Mouse (Mus musculus) kidney, adult 2 months (tissue): ENCODE results near the gene Wwox. TPM values are rescaled to one million over a fixed set of nuclear protein-coding genes. Genes with fewer than 3 reads are reported as not detected.

Source experiments
- DNase-seq: peaks from one replicate; pipeline ENCODE4 v3.0.0; 2021
- H3K27ac ChIP-seq: fragments of 200-500 bp; 2 replicates; pipeline ENCODE4 v1.5.1; 2012; ENCODE audit warnings: low read depth, low read length, control low read depth, inconsistent platforms; ENCODE audit not compliant: insufficient read depth
- H3K27me3 ChIP-seq: fragments of 200-500 bp; replicated peaks from 2 replicates; pipeline ENCODE4 v1.6.1; 2012; ENCODE audit warnings: mild to moderate bottlenecking, moderate library complexity, low read length, inconsistent platforms; ENCODE audit not compliant: control insufficient read depth, insufficient read depth
- H3K36me3 ChIP-seq: fragments of 200-500 bp; 2 replicates; pipeline ENCODE4 v1.6.1; 2012; ENCODE audit warnings: mild to moderate bottlenecking, moderate library complexity, low read length, inconsistent platforms; ENCODE audit not compliant: control insufficient read depth, insufficient read depth
- H3K4me1 ChIP-seq: fragments of 200-500 bp; 2 replicates; pipeline ENCODE4 v1.6.1; 2011; ENCODE audit warnings: low read length; ENCODE audit not compliant: control insufficient read depth, insufficient read depth
- H3K4me3 ChIP-seq: fragments of 200-500 bp; 2 replicates; pipeline ENCODE4 v1.5.1; 2011; ENCODE audit warnings: mild to moderate bottlenecking, low read depth, low read length, control low read depth; ENCODE audit not compliant: insufficient read depth
- CTCF ChIP-seq: fragments of 200-500 bp; conservative IDR thresholded peaks from 2 replicates; pipeline ENCODE4 v1.5.1; 2011; ENCODE audit warnings: low read depth, mild to moderate bottlenecking, control low read depth, low read length, moderate library complexity, mixed read lengths; ENCODE audit not compliant: insufficient read depth, insufficient read length
- POLR2A ChIP-seq: fragments of 200-500 bp; IDR thresholded peaks from one replicate; pipeline ENCODE4 v1.6.1; 2011; ENCODE audit warnings: low read depth, low read length, control low read depth
- WGBS: fragments of 180-500 bp; shearing (Covaris S2); methylation state at CpG from one replicate; pipeline ENCODE4 v1.1.7; 2018; 5-methylcytosine and 5-hydroxymethylcytosine counted together
- polyA plus RNA-seq: library from polyadenylated mRNA; depleted of rRNA; stranded (reverse); fragments of >200 nt; gene quantifications from 2 replicates; pipeline ENCODE4 v1.2.3, GENCODE M21; 2012; rRNA removed

The Wwox gene
- polyA plus RNA-seq, 1 experiment: 15.3 TPM

- no peaks in the 10 kb centered on the region for H3K36me3 ChIP-seq
- WGBS: 85% methylated on average over 5 of the region's 5 CpGs
- no peak for DNase-seq
- no peak for TF ChIP-seq CTCF
- TF ChIP-seq POLR2A: no peak
- H3K4me1 ChIP-seq: no peaks in the 10 kb centered on the region
- no peak overlapping the region for H3K27ac ChIP-seq
- H3K4me3 ChIP-seq: no peak overlapping the region
- no peaks in the 10 kb centered on the region for H3K27me3 ChIP-seq
These were observed 951.6 kb downstream of the Wwox start for GRCm38 (mm10) chr8:115390921-115391504.

GRCm38 (mm10) chr8:115395840-115396239 is 956.4 kb downstream of the Wwox start:
- TF ChIP-seq POLR2A (no peak), CTCF (peak; percentile 63)
- H3K4me3 ChIP-seq: no peak overlapping the region
- no peaks in the 10 kb centered on the region for H3K4me1 ChIP-seq
- 72% methylated on average over 5 of the region's 5 CpGs for WGBS
- H3K27ac ChIP-seq: no peak overlapping the region
- H3K27me3 ChIP-seq: no peaks in the 10 kb centered on the region
- peak; percentile 21 for DNase-seq
- H3K36me3 ChIP-seq: no peaks in the 10 kb centered on the region

- Histone ChIP-seq H3K4me1 (no peaks in the 10 kb centered on the region), H3K27ac (no peak overlapping the region), H3K36me3 (no peaks in the 10 kb centered on the region), H3K27me3 (no peaks in the 10 kb centered on the region), H3K4me3 (no peak overlapping the region)
- DNase-seq: peak; percentile 5
- 89% methylated on average over 3 of the region's 3 CpGs for WGBS
- TF ChIP-seq POLR2A (no peak), CTCF (no peak)
These were observed 958.5 kb downstream of the Wwox start for GRCm38 (mm10) chr8:115397981-115398380.

GRCm38 (mm10) chr8:115400013-115400720 is 960.7 kb downstream of the Wwox start:
- DNase-seq: no peak
- WGBS: 72% methylated on average over 15 of the region's 15 CpGs
- no peak overlapping the region for H3K4me3 ChIP-seq
- no peak for TF ChIP-seq POLR2A
- no peak for TF ChIP-seq CTCF
- H3K27ac ChIP-seq: no peak overlapping the region
- no peaks in the 10 kb centered on the region for H3K4me1 ChIP-seq
- H3K27me3 ChIP-seq: no peaks in the 10 kb centered on the region
- no peaks in the 10 kb centered on the region for H3K36me3 ChIP-seq

Other genes starting within 250 kb of the Wwox start
- 0.83 and 1.3 TPM in 2 replicates for gene Vat1l, start 234.0 kb upstream of the Wwox start, polyA plus RNA-seq
- gene Clec3a, start 21.6 kb upstream of the Wwox start, polyA plus RNA-seq: not detected in 2 replicates